Mouse (Mus musculus) heart, embryonic 16.5 days (tissue): ENCODE data around the gene Rps19bp1. TPM values are rescaled to one million over a fixed set of nuclear protein-coding genes. Genes with fewer than 3 reads are reported as not detected.

Experiments
- ATAC-seq: fragments of 200-750 bp; cut with Nextera tagmentation; replicated peaks from 2 replicates; pipeline ENCODE4 v1.8.0; 2017; ENCODE audit warnings: moderate number of reproducible peaks; ENCODE audit not compliant: insufficient read depth, low FRiP score; ENCODE audit errors: extremely low read depth
- H3K27ac ChIP-seq: fragments of 300-500 bp; sonication (generic); 2 replicates; pipeline ENCODE4 v1.5.1; 2014; ENCODE audit warnings: mild to moderate bottlenecking, low read length, control low read depth, moderate library complexity
- H3K27me3 ChIP-seq: fragments of 300-500 bp; sonication (generic); 2 replicates; pipeline ENCODE4 v1.6.1; 2014; ENCODE audit warnings: low read length, mixed read lengths; ENCODE audit not compliant: control insufficient read depth, insufficient read depth
- H3K36me3 ChIP-seq: fragments of 300-500 bp; sonication (generic); 2 replicates; pipeline ENCODE4 v1.6.1; 2014; ENCODE audit not compliant: control insufficient read depth, insufficient read depth
- H3K4me1 ChIP-seq: fragments of 300-500 bp; sonication (generic); 2 replicates; pipeline ENCODE4 v1.6.1; 2014; ENCODE audit warnings: low read length, mixed read lengths; ENCODE audit not compliant: control insufficient read depth, insufficient read depth
- H3K4me2 ChIP-seq: fragments of 300-500 bp; sonication (generic); 2 replicates; pipeline ENCODE4 v1.6.1; 2014; ENCODE audit warnings: low read depth, mild to moderate bottlenecking, control low read depth, low read length
- H3K4me3 ChIP-seq: fragments of 300-500 bp; sonication (generic); 2 replicates; pipeline ENCODE4 v1.5.1; 2014; ENCODE audit warnings: mild to moderate bottlenecking, control low read depth, low read length
- H3K9ac ChIP-seq: fragments of 300-500 bp; sonication (generic); 2 replicates; pipeline ENCODE4 v1.6.1; 2014; ENCODE audit warnings: low read length, control low read depth
- H3K9me3 ChIP-seq: fragments of 300-500 bp; sonication (generic); replicated peaks from 2 replicates; pipeline ENCODE4 v1.6.1; 2016; ENCODE audit warnings: low read length; ENCODE audit not compliant: control insufficient read depth
- WGBS: fragments of 180-500 bp; shearing (Covaris S2); extraction: QIAGEN DNeasy Blood & Tissue Kit; methylation state at CpG from one replicate; pipeline ENCODE4 v1.1.7; 2014; 5-methylcytosine and 5-hydroxymethylcytosine counted together
- polyA plus RNA-seq: library from polyadenylated mRNA; unstranded; fragments of >200 nt; fragmentation: Nextera tagmentation; extraction: Ambion mirVana; gene quantifications from 2 replicates; pipeline ENCODE4 v1.2.1, GENCODE M21; 2015

Gene Rps19bp1
- polyA plus RNA-seq, 1 experiment from 2014 or later, result 35.7 TPM

- H3K36me3 ChIP-seq, result peaks cover 48% of the 10 kb centered on the region
- ATAC-seq, result no peak
- H3K4me3 ChIP-seq, result no peak overlapping the region
- H3K9ac ChIP-seq, result peak overlapping the region; percentile 38; the same call in 1 of the 2 replicates
- peaks cover 37% of the 10 kb centered on the region for H3K4me1 ChIP-seq
- H3K9me3 ChIP-seq, result no peaks in the 10 kb centered on the region
- H3K4me2 ChIP-seq, result no peak overlapping the region
- no peaks in the 10 kb centered on the region for H3K27me3 ChIP-seq
- H3K27ac ChIP-seq, result peak overlapping the region; percentile 69
- 35% methylated on average over 6 of the region's 6 CpGs for WGBS
Measured at GRCm38 (mm10) chr15:80250586-80250985, 13.5 kb downstream of the Rps19bp1 start.

- Histone ChIP-seq H3K4me2 (no peak overlapping the region), H3K27me3 (no peaks in the 10 kb centered on the region), H3K9ac (peak overlapping the region; percentile 22; the same call in 1 of the 2 replicates), H3K4me1 (peaks cover 37% of the 10 kb centered on the region), H3K27ac (peak overlapping the region; percentile 69), H3K4me3 (no peak overlapping the region), H3K9me3 (no peaks in the 10 kb centered on the region), H3K36me3 (peaks cover 51% of the 10 kb centered on the region)
- 89% methylated on average over 10 of the region's 10 CpGs for WGBS
- no peak for ATAC-seq
Measured at GRCm38 (mm10) chr15:80249672-80250071, 14.4 kb downstream of the Rps19bp1 start.

GRCm38 (mm10) chr15:80248596-80248995, 15.5 kb downstream of the Rps19bp1 start:
- peaks cover 29% of the 10 kb centered on the region for H3K4me1 ChIP-seq
- no peak overlapping the region for H3K9ac ChIP-seq
- no peak for ATAC-seq
- peaks cover 53% of the 10 kb centered on the region for H3K36me3 ChIP-seq
- no peak overlapping the region for H3K27ac ChIP-seq
- WGBS, result 100% methylated on average over 1 of the region's 1 CpGs
- H3K27me3 ChIP-seq, result no peaks in the 10 kb centered on the region
- H3K9me3 ChIP-seq, result no peaks in the 10 kb centered on the region
- no peak overlapping the region for H3K4me3 ChIP-seq
- no peak overlapping the region for H3K4me2 ChIP-seq

- Histone ChIP-seq H3K27me3 (no peaks in the 10 kb centered on the region), H3K27ac (no peak overlapping the region), H3K4me3 (no peak overlapping the region), H3K4me1 (peaks cover 28% of the 10 kb centered on the region), H3K36me3 (peaks cover 56% of the 10 kb centered on the region), H3K9me3 (no peaks in the 10 kb centered on the region), H3K9ac (no peak overlapping the region), H3K4me2 (no peak overlapping the region)
- no peak for ATAC-seq
- 92% methylated on average over 12 of the region's 12 CpGs for whole genome bisulfite sequencing
Measured at GRCm38 (mm10) chr15:80248135-80248534, 16.0 kb downstream of the Rps19bp1 start.

GRCm38 (mm10) chr15:80235535-80235934, 28.6 kb downstream of the Rps19bp1 start, which contains the start of gene AC140267.1:
AC140267.1 (plus strand) TSS chr15:80235835.
- Histone ChIP-seq H3K4me2 (peak within 1 kb of the TSS; percentile 71), H3K9ac (peak within 1 kb of the TSS; percentile 75), H3K27ac (no peak within 1 kb of the TSS), H3K4me1 (peaks cover 15% of the 10 kb centered on the region), H3K4me3 (peak within 1 kb of the TSS; percentile 81), H3K27me3 (no peaks in the 10 kb centered on the region), H3K36me3 (peaks cover 35% of the 10 kb centered on the region), H3K9me3 (no peaks in the 10 kb centered on the region)
- ATAC-seq, result no peak
- WGBS, result 69% methylated on average over 9 of the region's 9 CpGs

GRCm38 (mm10) chr15:80233733-80234509, 30.2 kb downstream of the Rps19bp1 start, which contains the start of gene Mief1:
Mief1 (plus strand) TSS chr15:80234018.
- H3K9me3 ChIP-seq, result no peaks in the 10 kb centered on the region
- peak within 1 kb of the TSS; percentile 75 for H3K27ac ChIP-seq
- ATAC-seq, result peak; percentile 97
- H3K9ac ChIP-seq, result peak within 1 kb of the TSS; percentile 75
- peaks cover 27% of the 10 kb centered on the region for H3K36me3 ChIP-seq
- H3K27me3 ChIP-seq, result no peaks in the 10 kb centered on the region
- H3K4me3 ChIP-seq, result peak within 1 kb of the TSS; percentile 81
- under 1% methylated on average over 67 of the region's 67 CpGs for WGBS
- H3K4me1 ChIP-seq, result peaks cover 15% of the 10 kb centered on the region
- H3K4me2 ChIP-seq, result peak within 1 kb of the TSS; percentile 71

- no peaks in the 10 kb centered on the region for H3K27me3 ChIP-seq
- H3K4me1 ChIP-seq, result peaks cover 15% of the 10 kb centered on the region
- H3K36me3 ChIP-seq, result peaks cover 19% of the 10 kb centered on the region
- no peak overlapping the region; the same call in 1 of the 2 replicates for H3K4me2 ChIP-seq
- H3K27ac ChIP-seq, result peak overlapping the region; percentile 75
- no peak overlapping the region for H3K4me3 ChIP-seq
- ATAC-seq, result no peak
- 63% methylated on average over 4 of the region's 4 CpGs for whole genome bisulfite sequencing
- H3K9me3 ChIP-seq, result no peaks in the 10 kb centered on the region
- H3K9ac ChIP-seq, result peak overlapping the region; percentile 59; the same call in 1 of the 2 replicates
Measured at GRCm38 (mm10) chr15:80233053-80233452, 31.1 kb downstream of the Rps19bp1 start.

- Histone ChIP-seq H3K4me1 (peaks cover 15% of the 10 kb centered on the region), H3K4me2 (no peak overlapping the region), H3K9ac (no peak overlapping the region), H3K27me3 (no peaks in the 10 kb centered on the region), H3K27ac (no peak overlapping the region), H3K36me3 (peaks cover 15% of the 10 kb centered on the region), H3K4me3 (no peak overlapping the region), H3K9me3 (no peaks in the 10 kb centered on the region)
- no peak for ATAC-seq
- WGBS, result 63% methylated on average over 2 of the region's 2 CpGs
Measured at GRCm38 (mm10) chr15:80232331-80232730, 31.8 kb downstream of the Rps19bp1 start.

GRCm38 (mm10) chr15:80228071-80228800, 35.9 kb downstream of the Rps19bp1 start:
- Histone ChIP-seq H3K4me2 (no peak overlapping the region), H3K27ac (no peak overlapping the region), H3K9me3 (no peaks in the 10 kb centered on the region), H3K4me1 (peaks cover 6% of the 10 kb centered on the region), H3K27me3 (no peaks in the 10 kb centered on the region), H3K4me3 (no peak overlapping the region), H3K36me3 (no peaks in the 10 kb centered on the region), H3K9ac (no peak overlapping the region)
- WGBS, result 72% methylated on average over 17 of the region's 17 CpGs
- ATAC-seq, result no peak
